Mouse (Mus musculus): ENCODE measurements at regions not wholly inside any gene's neighbourhood (a gene's known extent, or its start where the extent isn't known, plus 50 kb on each side); places are given as distances from the start of the nearest gene placed in this dataset.
"Not testable (repeated sequence)": the region's sequence is repeated elsewhere in the genome, so short reads cannot be mapped to it uniquely, and the experiment has no call there.

GRCm38 (mm10) chr3:21627048-21627447 lies 449.4 kb upstream of the Tbl1xr1 start:
- not testable (repeated sequence) for DNase-seq (ENCODE audit: low read depth)

GRCm38 (mm10) chr3:21633600-21634221 lies 442.7 kb upstream of the Tbl1xr1 start:
- DNase-seq (ENCODE audit: low read depth), result no peak

GRCm38 (mm10) chr3:21634675-21635204 lies 441.7 kb upstream of the Tbl1xr1 start:
- DNase-seq (ENCODE audit: low read depth), result no peak

GRCm38 (mm10) chr3:21638886-21639285 lies 437.6 kb upstream of the Tbl1xr1 start:
- no peak for DNase-seq (ENCODE audit: low read depth)

GRCm38 (mm10) chr3:21639576-21639975 lies 436.9 kb upstream of the Tbl1xr1 start:
- no peak for DNase-seq (ENCODE audit: low read depth)

- no peak for DNase-seq (ENCODE audit: low read depth)
These were observed 432.4 kb upstream of the Tbl1xr1 start for GRCm38 (mm10) chr3:21644086-21644485.

GRCm38 (mm10) chr3:21645268-21645667 lies 431.2 kb upstream of the Tbl1xr1 start:
- no peak for DNase-seq (ENCODE audit: low read depth)

GRCm38 (mm10) chr3:21649885-21650469 lies 426.5 kb upstream of the Tbl1xr1 start:
- DNase-seq (ENCODE audit: low read depth), result no peak

GRCm38 (mm10) chr3:21655301-21655700 lies 421.2 kb upstream of the Tbl1xr1 start:
- DNase-seq (ENCODE audit: low read depth), result no peak

- no peak for DNase-seq (ENCODE audit: low read depth)
These were observed 408.9 kb upstream of the Tbl1xr1 start for GRCm38 (mm10) chr3:21667349-21668143.

GRCm38 (mm10) chr3:21671885-21672284 lies 404.6 kb upstream of the Tbl1xr1 start:
- DNase-seq (ENCODE audit: low read depth), result no peak

- no peak for DNase-seq (ENCODE audit: low read depth)
These were observed 404.0 kb upstream of the Tbl1xr1 start for GRCm38 (mm10) chr3:21672492-21672891.

- DNase-seq (ENCODE audit: low read depth), result no peak
These were observed 403.0 kb upstream of the Tbl1xr1 start for GRCm38 (mm10) chr3:21673466-21673865.

GRCm38 (mm10) chr3:21678265-21678664 lies 398.2 kb upstream of the Tbl1xr1 start:
- no peak for DNase-seq (ENCODE audit: low read depth)

GRCm38 (mm10) chr3:21678734-21679133 lies 397.7 kb upstream of the Tbl1xr1 start:
- DNase-seq (ENCODE audit: low read depth), result no peak

- DNase-seq (ENCODE audit: low read depth), result not testable (repeated sequence)
These were observed 378.3 kb upstream of the Tbl1xr1 start for GRCm38 (mm10) chr3:21697980-21698672.

GRCm38 (mm10) chr3:21699526-21699925 lies 376.9 kb upstream of the Tbl1xr1 start:
- DNase-seq (ENCODE audit: low read depth), result no peak

- DNase-seq (ENCODE audit: low read depth), result no peak
These were observed 376.1 kb upstream of the Tbl1xr1 start for GRCm38 (mm10) chr3:21700326-21700725.

GRCm38 (mm10) chr3:21726747-21727505 lies 349.5 kb upstream of the Tbl1xr1 start:
- DNase-seq (ENCODE audit: low read depth), result no peak

GRCm38 (mm10) chr3:21728019-21728418 lies 348.4 kb upstream of the Tbl1xr1 start:
- DNase-seq (ENCODE audit: low read depth), result no peak

GRCm38 (mm10) chr3:21729328-21729727 lies 347.1 kb upstream of the Tbl1xr1 start:
- no peak for DNase-seq (ENCODE audit: low read depth)

All from c-Kit-positive CD71-positive TER-119-negative erythroid progenitor cells, embryonic 14.5 days (primary cell).